Mouse (Mus musculus) midbrain, postnatal 0 days (tissue): ENCODE results near the gene Fam71e1. TPM values are rescaled to one million over a fixed set of nuclear protein-coding genes. Genes with fewer than 3 reads are reported as not detected.

Source experiments
- ATAC-seq: fragments of 200-750 bp; cut with Nextera tagmentation; 2 replicates; pipeline ENCODE4 v1.8.0; 2017; ENCODE audit warnings: moderate number of reproducible peaks, mild to moderate bottlenecking, moderate TSS enrichment, moderate library complexity; ENCODE audit not compliant: low FRiP score
- DNase-seq: peaks from one replicate; pipeline ENCODE4 v3.0.0-alpha.2; 2015; ENCODE audit warnings: low spot score
- H3K27ac ChIP-seq: fragments of 300-500 bp; sonication (generic); 2 replicates; pipeline ENCODE4 v1.5.1; 2014; ENCODE audit warnings: low read depth, mild to moderate bottlenecking, low read length, mixed read lengths
- H3K27me3 ChIP-seq: fragments of 300-500 bp; sonication (generic); 2 replicates; pipeline ENCODE4 v1.6.1; 2014; ENCODE audit warnings: low read length, control low read depth, mixed read lengths; ENCODE audit not compliant: insufficient read depth
- H3K36me3 ChIP-seq: fragments of 300-500 bp; sonication (generic); 2 replicates; pipeline ENCODE4 v1.6.1; 2014; ENCODE audit warnings: low read length, control low read depth, mixed read lengths; ENCODE audit not compliant: insufficient read depth
- H3K4me1 ChIP-seq: fragments of 300-500 bp; sonication (generic); 2 replicates; pipeline ENCODE4 v1.6.1; 2014; ENCODE audit warnings: mild to moderate bottlenecking, control low read depth, antibody characterized with exemption, low read length, mixed read lengths; ENCODE audit not compliant: insufficient read depth
- H3K4me2 ChIP-seq: fragments of 300-500 bp; sonication (generic); 2 replicates; pipeline ENCODE4 v1.6.1; 2014; ENCODE audit warnings: low read depth, mild to moderate bottlenecking, low read length, mixed read lengths; ENCODE audit not compliant: poor library complexity, severe bottlenecking
- H3K4me3 ChIP-seq: fragments of 300-500 bp; sonication (generic); 2 replicates; pipeline ENCODE4 v1.5.1; 2014; ENCODE audit warnings: low read depth, mild to moderate bottlenecking, low read length, moderate library complexity
- H3K9ac ChIP-seq: fragments of 300-500 bp; sonication (generic); replicated peaks from 2 replicates; pipeline ENCODE4 v1.6.1; 2014; ENCODE audit warnings: mild to moderate bottlenecking, low read length, moderate library complexity, mixed read lengths; ENCODE audit not compliant: poor library complexity, severe bottlenecking
- H3K9me3 ChIP-seq: fragments of 300-500 bp; sonication (generic); 2 replicates; pipeline ENCODE4 v1.6.1; 2016; ENCODE audit warnings: low read length, control low read depth
- CTCF ChIP-seq: IDR thresholded peaks from 2 replicates; pipeline ENCODE4 v1.5.1; 2016; ENCODE audit warnings: antibody characterized with exemption, mild to moderate bottlenecking
- WGBS: fragments of 180-500 bp; shearing (Covaris S2); extraction: QIAGEN DNeasy Blood & Tissue Kit; methylation state at CpG from one replicate; pipeline ENCODE4 v1.1.7; 2014; 5-methylcytosine and 5-hydroxymethylcytosine counted together
- polyA plus RNA-seq: library from polyadenylated mRNA; unstranded; fragments of >200 nt; fragmentation: Nextera tagmentation; extraction: Ambion mirVana; gene quantifications from 2 replicates; pipeline ENCODE4 v1.2.1, GENCODE M21; 2015
- total RNA-seq: library from RNA; depleted of rRNA; stranded (reverse); fragments of >200 nt; gene quantifications from 2 replicates; pipeline ENCODE4 v1.2.3, GENCODE M21; 2014

The Fam71e1 gene
- total and polyA plus RNA-seq, 2 experiments from 2014 or later, result 18.5 to 27.7 TPM

DNA sequence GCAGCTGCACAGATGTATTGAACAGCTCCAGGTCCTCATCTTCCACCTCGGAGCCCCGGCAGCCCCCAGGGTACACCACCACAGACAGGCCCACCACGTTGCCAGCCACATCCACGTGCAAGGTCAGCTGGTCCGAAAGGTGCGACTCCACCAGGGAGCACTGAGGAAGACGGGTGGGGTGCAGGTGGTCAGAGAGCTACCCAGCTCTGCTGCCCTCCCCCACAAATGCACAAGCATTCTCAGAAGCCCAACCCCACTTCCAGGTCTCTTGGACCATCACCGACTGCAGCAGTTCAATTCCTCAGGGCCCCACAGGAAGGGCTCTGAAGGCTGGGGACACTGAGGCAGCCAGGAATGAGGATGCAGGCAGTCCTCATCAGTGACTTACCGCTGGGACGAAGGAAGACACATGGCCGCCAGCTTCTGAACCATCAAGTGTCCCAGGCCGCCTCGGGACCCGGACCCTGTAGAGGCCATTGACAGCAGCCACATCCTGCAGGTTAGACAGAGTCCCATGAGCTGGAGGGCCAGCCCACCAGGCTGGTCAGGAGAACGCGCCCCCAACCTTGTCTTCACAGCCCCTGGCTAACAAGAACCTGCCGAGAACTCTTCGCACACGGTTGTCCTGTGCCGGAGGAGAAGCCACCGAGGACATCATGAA is 4.1 kb upstream of the Fam71e1 start:
- Histone ChIP-seq H3K4me1 (peaks cover 8% of the 10 kb centered on the region), H3K9me3 (no peaks in the 10 kb centered on the region), H3K4me2 (no peak overlapping the region), H3K4me3 (no peak overlapping the region), H3K9ac (no peak overlapping the region; the same call in 1 of the 2 replicates), H3K27me3 (no peaks in the 10 kb centered on the region), H3K27ac (no peak overlapping the region), H3K36me3 (peaks cover 38% of the 10 kb centered on the region)
- WGBS, result 89% methylated on average over 21 of the region's 21 CpGs
- DNase-seq (no peak), ATAC-seq (no peak)
- no peak for TF ChIP-seq CTCF

DNA sequence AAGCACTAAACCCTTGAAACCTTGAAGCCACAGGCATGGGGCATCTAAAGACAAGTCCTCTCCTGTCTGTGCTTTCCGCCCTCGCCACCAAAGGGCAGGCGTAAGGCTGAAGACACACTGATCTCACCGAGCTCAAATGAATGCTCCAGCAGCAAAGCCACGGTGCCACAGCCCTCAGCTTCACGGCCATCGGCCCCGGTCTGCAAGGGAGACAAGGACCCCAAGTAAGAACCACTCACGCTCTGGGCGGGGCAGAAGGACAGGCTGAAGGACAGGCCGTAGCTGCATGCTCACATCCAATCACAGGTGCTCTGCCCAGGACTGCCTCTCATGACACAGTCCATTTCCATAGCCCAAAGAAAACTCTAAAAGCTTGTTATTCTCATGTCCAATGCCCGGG is 1.7 kb upstream of the Fam71e1 start:
- Histone ChIP-seq H3K4me1 (peaks cover 8% of the 10 kb centered on the region), H3K36me3 (peaks cover 32% of the 10 kb centered on the region), H3K9ac (peak overlapping the region; percentile 95; the same call in 1 of the 2 replicates), H3K4me3 (0 out of 2 replicates have a peak overlapping the region, but pooled peaks have one; percentile 70), H3K4me2 (no peak overlapping the region), H3K27me3 (no peaks in the 10 kb centered on the region), H3K27ac (no peak overlapping the region), H3K9me3 (no peaks in the 10 kb centered on the region)
- DNase-seq (no peak), ATAC-seq (no peak)
- TF ChIP-seq CTCF, result no peak
- WGBS, result 96% methylated on average over 12 of the region's 12 CpGs

DNA sequence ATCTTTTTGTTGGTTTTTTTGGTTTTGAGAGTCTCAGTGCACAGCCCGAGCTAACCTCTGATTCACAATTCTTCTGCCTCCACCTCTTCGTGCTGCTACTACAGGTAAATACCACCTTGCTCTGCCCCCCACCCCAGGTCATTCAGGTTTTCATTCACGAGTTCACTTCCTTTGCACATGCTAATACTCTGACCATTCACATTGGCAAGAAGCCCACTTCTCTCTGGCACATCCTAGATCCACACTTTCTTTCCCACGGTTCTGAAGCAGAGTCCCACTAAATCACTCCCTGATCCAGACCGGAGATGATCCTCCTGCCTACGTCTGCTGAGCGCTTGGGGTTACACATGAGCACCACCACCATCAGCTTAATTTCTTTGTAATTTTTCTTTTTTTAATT is 1.3 kb upstream of the Fam71e1 start:
- Histone ChIP-seq H3K4me1 (peaks cover 8% of the 10 kb centered on the region), H3K27ac (no peak overlapping the region), H3K9ac (peak overlapping the region; percentile 95; the same call in 1 of the 2 replicates), H3K27me3 (no peaks in the 10 kb centered on the region), H3K4me2 (peak overlapping the region; percentile 72), H3K4me3 (peak overlapping the region; percentile 70; the same call in 1 of the 2 replicates), H3K9me3 (no peaks in the 10 kb centered on the region), H3K36me3 (peaks cover 27% of the 10 kb centered on the region)
- DNase-seq (no peak), ATAC-seq (no peak)
- no peak for TF ChIP-seq CTCF
- WGBS, result 80% methylated on average over 7 of the region's 7 CpGs

DNA sequence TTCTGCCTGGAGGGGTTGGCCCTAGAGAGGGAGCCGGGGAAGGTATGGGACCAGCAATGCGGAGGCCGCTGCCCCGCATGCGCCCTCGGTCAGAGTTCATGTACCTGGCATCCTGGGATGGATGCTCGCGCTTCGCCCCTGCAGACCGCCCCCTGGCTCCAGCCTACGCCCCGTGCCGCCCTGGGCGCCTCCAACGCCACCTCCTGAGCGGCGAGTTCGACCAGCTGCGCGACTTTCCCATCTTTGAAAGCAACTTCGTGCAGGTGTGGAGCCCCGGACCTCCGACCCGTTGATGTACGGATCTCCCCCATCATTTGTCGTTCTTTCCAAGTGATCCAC is 359 bp downstream of the Fam71e1 start:
- under 1% methylated on average over 26 of the region's 26 CpGs for WGBS
- no peaks in the 10 kb centered on the region for H3K27me3 ChIP-seq
- peaks cover 8% of the 10 kb centered on the region for H3K4me1 ChIP-seq
- peak overlapping the region; percentile 70 for H3K4me3 ChIP-seq
- H3K36me3 ChIP-seq, result peaks cover 11% of the 10 kb centered on the region
- peak overlapping the region; percentile 91 for H3K4me2 ChIP-seq
- H3K27ac ChIP-seq, result peak overlapping the region; percentile 97
- ATAC-seq (no peak; the same call in 1 of the 2 replicates), DNase-seq (no peak)
- peak overlapping the region; percentile 91 for H3K9ac ChIP-seq
- no peaks in the 10 kb centered on the region for H3K9me3 ChIP-seq
- peak; percentile 43; the same call in 1 of the 2 replicates for TF ChIP-seq CTCF

DNA sequence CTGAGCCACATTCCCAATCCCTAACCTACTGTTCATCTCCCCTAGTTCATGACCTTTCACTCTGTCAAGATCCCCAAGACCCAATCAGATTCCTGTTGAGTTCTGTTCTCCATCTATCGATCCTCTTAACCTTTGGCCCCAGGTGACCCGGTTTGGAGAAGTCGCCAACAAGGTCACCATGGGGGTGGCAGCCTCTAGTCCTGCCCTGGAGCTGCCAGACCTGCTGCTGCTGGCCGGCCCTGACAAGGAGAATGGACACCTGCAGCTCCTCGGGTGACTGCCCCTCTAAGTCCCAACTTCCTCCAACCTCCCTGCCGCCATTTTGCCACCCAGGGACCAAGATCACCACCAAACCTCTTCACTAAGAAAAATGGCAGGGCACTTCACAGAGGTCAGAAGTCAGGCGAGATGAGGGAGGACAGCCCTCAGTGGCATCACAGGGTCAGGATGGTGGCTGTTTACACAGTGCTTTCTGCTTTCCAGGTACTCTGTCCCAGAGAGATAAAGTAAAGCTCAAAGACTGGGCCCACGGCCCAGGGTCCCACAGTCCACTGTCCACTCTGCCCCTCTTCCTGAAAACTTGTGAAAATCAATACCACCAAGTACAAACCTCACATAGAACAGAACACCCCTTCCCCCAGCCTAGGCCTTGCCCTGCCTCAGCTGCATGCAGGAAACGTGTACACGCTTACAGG is 1.1 kb downstream of the Fam71e1 start:
- Histone ChIP-seq H3K4me2 (peak overlapping the region; percentile 91), H3K36me3 (peaks cover 8% of the 10 kb centered on the region; the same call in 1 of the 2 replicates), H3K27me3 (no peaks in the 10 kb centered on the region), H3K9ac (peak overlapping the region; percentile 91; the same call in 1 of the 2 replicates), H3K27ac (no peak overlapping the region; the same call in 1 of the 2 replicates), H3K4me1 (peaks cover 8% of the 10 kb centered on the region), H3K4me3 (peak overlapping the region; percentile 70), H3K9me3 (no peaks in the 10 kb centered on the region)
- DNase-seq, result no peak
- no peak for TF ChIP-seq CTCF
- ATAC-seq, result no peak
- WGBS, result 90% methylated on average over 10 of the region's 10 CpGs

DNA sequence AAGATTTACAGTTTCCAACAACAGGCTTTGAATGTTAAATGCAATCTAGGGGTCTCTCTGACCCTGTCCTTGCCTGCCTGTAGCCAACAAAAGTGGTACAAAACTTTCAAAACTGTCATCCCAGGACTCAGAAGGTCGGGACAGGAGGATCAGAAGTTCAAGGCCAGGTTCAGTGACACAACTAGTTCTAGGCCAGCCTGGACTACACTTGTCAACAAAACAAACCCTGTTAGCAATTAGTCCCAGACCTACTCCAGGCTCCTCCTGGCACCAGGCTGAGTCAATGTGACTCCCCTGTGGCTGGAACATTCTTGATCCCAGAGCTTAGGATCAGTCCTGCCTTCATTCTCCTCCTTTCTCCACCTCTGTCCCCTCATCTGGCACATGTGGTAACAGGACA is 2.5 kb downstream of the Fam71e1 start:
- no peak for TF ChIP-seq CTCF
- Histone ChIP-seq H3K4me3 (no peak overlapping the region), H3K9me3 (no peaks in the 10 kb centered on the region), H3K27ac (no peak overlapping the region), H3K4me2 (no peak overlapping the region), H3K4me1 (peaks cover 8% of the 10 kb centered on the region), H3K36me3 (peaks cover 5% of the 10 kb centered on the region; the same call in 1 of the 2 replicates), H3K27me3 (no peaks in the 10 kb centered on the region), H3K9ac (no peak overlapping the region)
- DNase-seq (no peak), ATAC-seq (no peak)
- WGBS, result 79% methylated on average over 1 of the region's 1 CpGs
